Mouse (Mus musculus): ENCODE results near the gene Glod4.

DNA sequence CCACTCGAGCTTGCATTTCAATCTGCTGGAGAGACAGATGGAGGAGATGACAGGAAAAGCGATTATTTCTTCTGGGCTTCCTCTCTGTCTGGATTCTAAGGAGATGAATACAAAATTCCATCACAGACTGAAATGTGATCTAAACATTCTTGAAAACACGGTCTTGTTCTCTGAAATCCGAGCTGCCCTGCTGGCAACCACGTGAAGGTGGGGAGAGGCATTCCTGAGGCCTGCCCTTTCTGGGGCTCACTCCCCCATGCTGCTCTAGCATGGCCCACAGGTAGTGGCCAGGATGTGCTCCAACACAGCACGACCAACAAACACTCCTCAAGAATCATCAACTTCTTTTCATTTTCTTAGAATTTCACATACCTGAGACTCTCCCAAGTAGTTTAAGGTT lies 83.3 kb downstream of the Glod4 start:
- TF ChIP-seq CTCF (IDR thresholded peaks at IDR 0.05; ENCODE audit: borderline replicate concordance, insufficient read depth, low read length) (no peak), POLR2A (IDR thresholded peaks at IDR 0.05; ENCODE audit: low read depth, low read length) (no peak)
